Mouse (Mus musculus) embryonic facial prominence, embryonic 15.5 days (tissue): ENCODE measurements around the gene Stox1. TPM values are rescaled to one million over a fixed set of nuclear protein-coding genes. Genes with fewer than 3 reads are reported as not detected.
"Not testable (repeated sequence)": the region's sequence is repeated elsewhere in the genome, so short reads cannot be mapped to it uniquely, and the experiment has no call there.

Source experiments
- ATAC-seq: fragments of 200-750 bp; cut with Nextera tagmentation; 2 replicates; pipeline ENCODE4 v1.8.0; 2017; ENCODE audit warnings: low read depth, moderate TSS enrichment; ENCODE audit not compliant: insufficient number of reproducible peaks, low FRiP score, low TSS enrichment
- H3K27ac ChIP-seq: fragments of 300-500 bp; sonication (generic); replicated peaks from 2 replicates; pipeline ENCODE4 v1.5.1; 2015; ENCODE audit warnings: mild to moderate bottlenecking, inconsistent platforms
- H3K27me3 ChIP-seq: fragments of 300-500 bp; sonication (generic); 2 replicates; pipeline ENCODE4 v1.6.1; 2015; ENCODE audit warnings: inconsistent platforms
- H3K36me3 ChIP-seq: fragments of 300-500 bp; sonication (generic); 2 replicates; pipeline ENCODE4 v1.6.1; 2015; ENCODE audit warnings: mild to moderate bottlenecking, inconsistent platforms
- H3K4me1 ChIP-seq: fragments of 300-500 bp; sonication (generic); 2 replicates; pipeline ENCODE4 v1.6.1; 2015; ENCODE audit warnings: inconsistent platforms
- H3K4me2 ChIP-seq: fragments of 300-500 bp; sonication (generic); replicated peaks from 2 replicates; pipeline ENCODE4 v1.6.1; 2015; ENCODE audit warnings: mild to moderate bottlenecking, inconsistent platforms
- H3K4me3 ChIP-seq: fragments of 300-500 bp; sonication (generic); replicated peaks from 2 replicates; pipeline ENCODE4 v1.5.1; 2015; ENCODE audit warnings: mild to moderate bottlenecking, inconsistent platforms
- H3K9ac ChIP-seq: fragments of 300-500 bp; sonication (generic); 2 replicates; pipeline ENCODE4 v1.6.1; 2015; ENCODE audit warnings: inconsistent platforms
- H3K9me3 ChIP-seq: fragments of 300-500 bp; sonication (generic); replicated peaks from 2 replicates; pipeline ENCODE4 v1.6.1; 2016; ENCODE audit warnings: inconsistent platforms
- WGBS: fragments of 180-500 bp; shearing (Covaris S2); methylation state at CpG from one replicate; pipeline ENCODE4 v1.1.7; 2015; 5-methylcytosine and 5-hydroxymethylcytosine counted together
- polyA plus RNA-seq: library from polyadenylated mRNA; unstranded; fragments of >200 nt; fragmentation: Nextera tagmentation; extraction: Ambion mirVana; gene quantifications from 2 replicates; pipeline ENCODE4 v1.2.1, GENCODE M21; 2015

The Stox1 gene
- 3.1 and 5.4 TPM in 2 replicates for polyA plus RNA-seq

DNA sequence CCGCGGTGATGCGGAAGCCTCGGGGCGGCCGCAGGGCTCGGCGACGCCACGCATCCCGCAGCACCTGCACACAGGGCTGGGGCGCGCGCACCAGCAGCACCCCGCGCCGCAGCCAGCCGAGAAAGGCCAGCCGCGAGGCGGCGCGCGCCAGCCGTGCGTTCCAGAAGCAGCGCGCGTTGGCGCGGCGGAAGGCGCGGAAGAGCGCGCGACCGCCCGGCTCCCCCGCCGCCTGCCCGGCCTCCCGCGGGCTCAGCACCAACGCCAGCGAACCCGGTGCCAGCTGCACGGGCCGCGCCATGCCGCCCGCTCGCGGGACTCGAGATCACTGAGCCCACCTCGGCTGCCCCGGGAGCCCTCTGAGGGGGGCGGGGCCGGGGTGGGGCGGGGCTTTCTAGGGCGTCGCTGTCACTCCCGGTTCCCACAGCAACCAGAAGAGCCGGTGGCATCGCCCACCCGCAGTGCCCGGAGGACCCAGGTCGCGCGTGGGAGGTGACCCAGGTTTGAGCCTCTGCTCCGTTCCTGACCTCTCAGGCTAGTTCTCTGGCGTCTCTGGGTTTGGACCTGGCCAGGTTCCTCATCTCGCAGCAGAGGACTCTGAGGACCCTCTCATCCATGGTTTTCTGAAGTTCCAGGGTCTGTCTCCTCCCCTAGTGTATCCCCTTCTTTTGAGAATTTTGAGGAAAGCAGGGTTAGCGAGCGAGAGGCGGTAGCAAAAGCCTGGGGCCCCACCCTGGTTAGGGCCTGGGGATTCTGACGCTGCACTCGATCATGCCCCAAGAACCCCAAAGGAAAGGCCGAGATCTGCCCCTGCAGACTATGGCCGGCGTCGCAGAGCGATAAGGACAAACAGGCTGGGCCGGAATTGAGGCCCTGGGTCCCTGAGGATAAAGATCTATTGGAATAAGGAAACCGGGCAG is at the start of gene Stox1:
TSS of gene Stox1 (minus strand) at position 358 of the 917 bp plus-strand sequence.
- ATAC-seq, result peak; percentile 73
- Histone ChIP-seq H3K9me3 (no peaks in the 10 kb centered on the region), H3K27ac (no peak within 1 kb of the TSS), H3K9ac (peak within 1 kb of the TSS; percentile 45), H3K4me2 (peak within 1 kb of the TSS; percentile 96), H3K4me1 (peaks cover 10% of the 10 kb centered on the region; the same call in 1 of the 2 replicates), H3K36me3 (no peaks in the 10 kb centered on the region), H3K27me3 (peaks cover 9% of the 10 kb centered on the region), H3K4me3 (peak within 1 kb of the TSS; percentile 82)
- 1% methylated on average over 85 of the region's 85 CpGs for WGBS

DNA sequence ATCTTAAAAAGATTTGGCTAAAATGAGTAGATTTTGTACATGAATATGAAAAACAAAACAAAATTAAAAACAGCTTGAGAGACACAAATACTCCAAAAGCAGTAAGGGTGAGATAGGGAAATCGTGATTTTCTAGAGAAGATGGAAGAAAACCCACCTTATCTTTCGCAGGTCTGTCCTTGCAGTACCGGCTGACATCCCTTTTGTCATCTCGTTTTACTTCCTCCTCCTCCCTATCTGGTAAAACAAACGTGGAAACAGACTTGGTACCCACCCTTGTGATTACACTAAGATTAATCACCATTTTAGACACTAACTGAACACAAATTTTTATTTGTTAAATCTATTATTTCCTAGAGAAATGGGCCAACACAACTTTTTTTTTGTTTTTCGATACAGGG is 24.9 kb upstream of the Stox1 start:
- ATAC-seq, result no peak
- Histone ChIP-seq H3K27me3 (no peaks in the 10 kb centered on the region), H3K4me3 (no peak overlapping the region), H3K9ac (no peak overlapping the region), H3K4me2 (no peak overlapping the region), H3K27ac (no peak overlapping the region), H3K9me3 (no peaks in the 10 kb centered on the region), H3K4me1 (no peaks in the 10 kb centered on the region), H3K36me3 (peaks cover 87% of the 10 kb centered on the region)
- 90% methylated on average over 6 of the region's 6 CpGs for WGBS

DNA sequence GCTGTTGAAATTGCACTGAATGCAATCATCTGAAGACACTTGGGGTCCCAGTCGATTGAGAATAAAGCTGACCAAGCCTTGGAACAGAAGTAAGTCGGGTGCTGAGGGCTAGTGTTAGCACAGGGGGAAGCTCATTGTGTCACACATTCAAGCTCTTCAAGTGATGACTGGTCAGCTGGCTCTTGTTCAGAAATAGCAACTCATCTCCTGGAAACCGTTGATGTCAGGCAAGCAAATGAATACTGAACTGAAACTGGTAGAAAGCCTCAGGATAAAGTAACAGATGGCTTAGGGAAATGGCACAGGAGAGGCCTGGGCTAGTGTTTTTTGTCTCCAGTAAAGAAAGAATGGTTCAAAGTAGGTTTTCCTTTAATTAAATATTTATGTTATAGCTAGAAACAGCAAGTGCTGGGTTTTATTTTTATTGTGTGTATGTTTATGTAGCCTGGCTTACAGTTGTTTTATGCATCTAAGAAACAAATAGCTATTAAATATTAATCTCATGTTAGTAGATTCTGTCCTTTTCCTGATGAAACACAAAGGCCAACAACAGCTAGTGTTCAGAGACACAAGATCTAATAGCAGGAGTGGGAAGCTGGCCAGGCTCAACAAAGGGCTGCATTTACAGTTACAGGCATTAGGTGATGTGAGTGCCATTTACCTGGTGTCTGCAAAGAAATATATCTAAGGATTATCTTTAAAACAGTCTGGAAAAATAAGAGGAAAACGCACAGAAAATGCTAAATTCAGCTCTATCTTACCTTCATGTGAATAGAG is 14.2 kb upstream of the Stox1 start:
- no peaks in the 10 kb centered on the region for H3K27me3 ChIP-seq
- H3K4me2 ChIP-seq, result no peak overlapping the region
- H3K9ac ChIP-seq, result no peak overlapping the region
- WGBS, result 85% methylated on average over 4 of the region's 4 CpGs
- H3K27ac ChIP-seq, result no peak overlapping the region
- H3K36me3 ChIP-seq, result peaks cover 33% of the 10 kb centered on the region
- H3K4me3 ChIP-seq, result no peak overlapping the region
- no peaks in the 10 kb centered on the region for H3K9me3 ChIP-seq
- no peak for ATAC-seq
- H3K4me1 ChIP-seq, result no peaks in the 10 kb centered on the region

DNA sequence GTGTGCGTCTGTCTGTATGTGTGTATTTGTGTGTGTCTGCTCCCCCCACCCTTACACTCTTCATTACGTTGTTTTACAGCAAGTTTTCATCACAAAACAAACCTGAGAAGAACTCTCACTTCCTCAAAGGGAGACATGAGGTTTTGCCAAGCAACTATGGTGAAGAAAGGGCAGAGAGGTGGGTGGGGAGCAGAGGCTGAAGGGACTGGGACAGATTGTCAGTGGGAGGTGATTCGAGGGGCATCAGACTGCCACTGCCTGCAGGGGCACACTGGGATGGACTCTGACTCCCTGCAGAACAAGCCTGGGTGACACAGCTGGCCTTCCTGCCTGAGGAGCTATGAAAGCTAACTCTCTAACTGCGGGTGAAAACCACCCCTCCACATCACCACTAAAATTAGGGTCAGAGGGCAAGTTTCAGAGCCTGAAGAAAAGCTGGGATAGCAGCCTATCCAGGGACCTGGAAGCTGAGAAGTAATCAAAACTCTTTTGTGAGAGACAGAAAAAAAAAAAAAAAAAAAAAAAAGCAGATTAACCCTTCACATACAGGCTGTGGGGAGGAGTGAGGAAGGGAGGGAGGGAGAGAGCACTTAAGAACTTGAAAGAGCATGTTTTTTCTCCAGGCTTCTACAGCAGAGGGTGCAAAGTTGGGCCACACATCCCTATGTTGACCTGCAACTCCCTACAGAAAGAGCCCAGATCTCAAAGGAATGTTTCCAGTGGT is 11.2 kb upstream of the Stox1 start:
- Histone ChIP-seq H3K27me3 (no peaks in the 10 kb centered on the region), H3K4me2 (no peak overlapping the region), H3K4me3 (no peak overlapping the region), H3K4me1 (no peaks in the 10 kb centered on the region), H3K9me3 (no peaks in the 10 kb centered on the region), H3K9ac (no peak overlapping the region), H3K27ac (no peak overlapping the region), H3K36me3 (peaks cover 16% of the 10 kb centered on the region)
- no peak for ATAC-seq
- 31% methylated on average over 4 of the region's 4 CpGs for WGBS

DNA sequence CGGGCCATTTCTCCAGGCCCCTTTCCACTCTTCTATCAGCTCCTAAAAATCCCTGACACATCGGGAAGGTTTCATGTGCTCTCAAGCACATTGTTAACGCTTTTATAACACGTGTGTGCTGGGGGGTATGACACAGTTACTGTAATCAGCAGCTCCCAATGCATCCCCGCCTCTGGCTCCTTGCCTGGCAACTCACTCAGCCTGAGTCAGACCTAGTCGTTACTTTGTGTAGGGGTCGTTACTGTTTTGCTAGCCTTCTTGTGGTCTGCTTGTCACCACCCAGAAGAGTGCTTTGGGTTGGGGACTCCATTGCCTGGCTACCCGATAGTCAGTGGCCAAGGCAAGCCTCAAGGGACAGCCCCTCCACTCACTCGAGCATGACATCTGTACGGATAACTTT is 4.9 kb upstream of the Stox1 start:
- Histone ChIP-seq H3K4me1 (peaks cover 5% of the 10 kb centered on the region; the same call in 1 of the 2 replicates), H3K4me2 (no peak overlapping the region), H3K9ac (no peak overlapping the region), H3K4me3 (no peak overlapping the region), H3K27ac (no peak overlapping the region), H3K27me3 (no peaks in the 10 kb centered on the region), H3K36me3 (no peaks in the 10 kb centered on the region), H3K9me3 (no peaks in the 10 kb centered on the region)
- no peak for ATAC-seq
- 72% methylated on average over 10 of the region's 10 CpGs for WGBS

DNA sequence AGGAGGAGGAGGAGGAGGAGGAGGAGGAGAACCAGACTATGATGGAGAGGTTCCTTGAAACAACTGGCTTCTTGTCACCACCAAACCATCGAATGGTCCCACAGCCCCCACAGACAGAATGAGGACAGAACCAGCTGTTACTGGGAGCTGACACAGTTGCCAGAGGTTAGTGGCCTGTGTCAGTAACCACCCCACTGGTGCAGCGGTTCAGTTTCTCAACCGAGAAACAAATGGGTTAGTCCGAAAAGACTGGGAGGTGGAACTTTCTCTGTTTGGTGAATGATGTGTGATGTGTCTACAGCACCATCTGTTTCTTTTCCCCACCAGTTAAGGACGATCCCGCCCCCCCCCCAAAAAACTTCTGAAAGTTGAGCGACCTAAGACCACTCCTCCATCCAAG is 992 bp downstream of the Stox1 start:
- WGBS, result 26% methylated on average over 7 of the region's 7 CpGs
- no peaks in the 10 kb centered on the region for H3K9me3 ChIP-seq
- H3K4me1 ChIP-seq, result peaks cover 10% of the 10 kb centered on the region; the same call in 1 of the 2 replicates
- peaks cover 9% of the 10 kb centered on the region for H3K27me3 ChIP-seq
- ATAC-seq, result no peak
- H3K9ac ChIP-seq, result no peak overlapping the region
- H3K27ac ChIP-seq, result no peak overlapping the region
- peak overlapping the region; percentile 96 for H3K4me2 ChIP-seq
- peak overlapping the region; percentile 82; the same call in 1 of the 2 replicates for H3K4me3 ChIP-seq
- H3K36me3 ChIP-seq, result no peaks in the 10 kb centered on the region

DNA sequence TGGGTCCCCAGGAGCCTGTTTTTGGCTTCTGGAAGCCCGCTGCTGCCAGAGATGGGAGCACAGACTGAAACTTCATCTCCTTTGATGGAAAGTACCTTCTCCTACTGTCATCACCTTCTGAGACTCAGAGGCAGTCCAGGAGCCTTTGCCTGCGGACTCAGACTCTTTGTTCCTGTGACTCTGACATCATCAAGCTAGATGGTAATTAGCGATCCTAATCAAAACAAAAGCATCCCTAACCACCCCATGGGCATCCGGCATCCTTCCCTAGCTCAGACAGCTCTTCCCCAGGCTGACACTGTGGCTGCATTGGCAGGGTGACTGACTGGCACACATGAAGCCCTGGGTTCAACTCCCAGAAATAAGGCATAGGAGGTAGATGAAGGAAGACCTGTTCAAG is 3.2 kb downstream of the Stox1 start:
- Histone ChIP-seq H3K4me2 (no peak overlapping the region), H3K36me3 (no peaks in the 10 kb centered on the region), H3K9me3 (no peaks in the 10 kb centered on the region), H3K27ac (no peak overlapping the region), H3K4me3 (no peak overlapping the region), H3K27me3 (peaks cover 9% of the 10 kb centered on the region), H3K9ac (no peak overlapping the region), H3K4me1 (peaks cover 10% of the 10 kb centered on the region; the same call in 1 of the 2 replicates)
- no peak for ATAC-seq
- 18% methylated on average over 4 of the region's 4 CpGs for WGBS

DNA sequence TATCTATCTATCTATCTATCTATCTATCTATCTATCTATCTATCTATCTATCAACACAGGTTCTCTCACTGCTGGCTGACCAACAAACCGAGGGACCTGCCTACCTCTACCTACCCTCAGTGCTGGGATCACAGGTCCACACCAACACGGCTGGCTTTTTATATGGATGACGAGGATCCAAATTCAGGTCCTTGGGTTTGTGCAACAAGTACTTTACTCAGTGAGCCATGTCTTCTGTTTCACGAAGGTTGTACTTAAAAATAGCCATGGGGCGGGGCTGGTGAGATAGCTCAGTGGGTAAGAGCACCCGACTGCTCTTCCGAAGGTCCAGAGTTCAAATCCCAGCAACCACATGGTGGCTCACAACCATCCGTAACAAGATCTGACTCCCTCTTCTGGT is 5.4 kb downstream of the Stox1 start:
- H3K9ac ChIP-seq, H3K4me3 ChIP-seq, H3K27ac ChIP-seq, H3K4me1 ChIP-seq, H3K4me2 ChIP-seq, H3K27me3 ChIP-seq, ATAC-seq, H3K9me3 ChIP-seq, H3K36me3 ChIP-seq: not testable (repeated sequence)
- WGBS, result 91% methylated on average over 7 of the region's 8 CpGs

DNA sequence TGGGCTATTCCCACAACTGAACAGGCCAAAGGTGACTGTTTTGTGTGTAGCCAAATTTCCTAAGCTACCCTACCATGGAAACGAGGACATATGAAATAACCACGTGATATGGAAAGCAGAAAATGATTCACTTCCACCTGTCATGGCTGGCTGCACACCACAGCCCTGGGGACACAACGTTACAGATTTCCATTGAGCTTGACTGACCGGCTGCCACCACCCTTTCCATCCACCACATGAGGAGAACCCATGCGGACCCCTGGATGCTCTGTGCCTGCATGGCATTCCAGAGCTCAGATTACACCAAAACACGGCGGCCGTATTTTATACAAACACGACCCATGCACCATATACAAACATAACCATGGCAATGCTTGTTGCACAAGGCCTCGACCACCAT is 12.5 kb downstream of the Stox1 start:
- Histone ChIP-seq H3K9me3 (no peaks in the 10 kb centered on the region), H3K4me3 (no peak overlapping the region), H3K9ac (no peak overlapping the region), H3K36me3 (no peaks in the 10 kb centered on the region), H3K4me1 (no peaks in the 10 kb centered on the region), H3K4me2 (no peak overlapping the region), H3K27ac (no peak overlapping the region), H3K27me3 (no peaks in the 10 kb centered on the region)
- ATAC-seq, result no peak
- WGBS, result 63% methylated on average over 10 of the region's 10 CpGs

DNA sequence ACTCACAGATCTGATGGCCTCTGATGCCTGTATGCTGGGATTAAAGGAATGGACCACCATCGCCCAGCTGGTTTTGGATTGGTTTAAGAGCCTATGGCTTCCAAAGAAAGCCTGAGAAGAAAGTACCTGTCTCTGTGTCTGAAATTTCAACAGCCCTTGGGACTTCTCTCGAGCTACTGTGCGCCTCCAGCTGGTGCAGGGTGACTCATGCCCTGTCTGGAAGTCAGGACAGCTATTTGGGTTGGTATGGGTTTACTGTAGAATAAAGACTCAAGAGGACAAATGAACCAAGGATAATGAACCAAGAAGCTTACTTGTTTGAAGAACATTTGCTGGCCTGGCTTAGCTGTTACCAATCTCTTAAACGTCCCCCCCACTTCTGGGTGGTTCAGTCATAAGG is 22.3 kb downstream of the Stox1 start:
- Histone ChIP-seq H3K27me3 (no peaks in the 10 kb centered on the region), H3K36me3 (no peaks in the 10 kb centered on the region), H3K4me3 (no peak overlapping the region), H3K4me1 (no peaks in the 10 kb centered on the region), H3K9me3 (no peaks in the 10 kb centered on the region), H3K9ac (no peak overlapping the region), H3K4me2 (no peak overlapping the region), H3K27ac (no peak overlapping the region)
- no peak for ATAC-seq
- WGBS, result 65% methylated on average over 4 of the region's 4 CpGs

DNA sequence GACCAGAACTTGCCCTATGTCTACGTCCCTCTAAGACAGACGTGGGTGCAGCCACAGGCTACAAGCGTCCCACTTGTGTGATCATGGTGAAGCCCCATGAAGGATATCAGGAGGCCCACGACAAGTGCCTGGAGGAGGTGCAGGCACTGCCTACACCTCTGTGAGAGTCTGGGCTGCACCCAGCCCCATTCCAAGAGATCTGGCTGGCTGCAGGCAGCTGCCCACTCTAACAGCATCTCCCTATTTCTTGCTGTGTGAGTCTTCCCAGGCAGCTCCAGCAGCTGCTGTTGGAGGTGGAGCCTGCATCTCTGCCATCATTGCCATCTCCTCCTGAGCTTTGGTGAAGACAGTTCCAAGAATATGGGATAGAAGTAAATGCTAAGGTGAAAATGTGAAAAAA is 23.5 kb downstream of the Stox1 start:
- H3K9ac ChIP-seq, result no peak overlapping the region
- no peak overlapping the region for H3K4me3 ChIP-seq
- H3K27me3 ChIP-seq, result no peaks in the 10 kb centered on the region
- no peak overlapping the region for H3K4me2 ChIP-seq
- H3K4me1 ChIP-seq, result no peaks in the 10 kb centered on the region
- WGBS, result 76% methylated on average over 4 of the region's 4 CpGs
- no peak for ATAC-seq
- H3K9me3 ChIP-seq, result no peaks in the 10 kb centered on the region
- no peak overlapping the region for H3K27ac ChIP-seq
- H3K36me3 ChIP-seq, result no peaks in the 10 kb centered on the region
